In the genomic region with DNA sequence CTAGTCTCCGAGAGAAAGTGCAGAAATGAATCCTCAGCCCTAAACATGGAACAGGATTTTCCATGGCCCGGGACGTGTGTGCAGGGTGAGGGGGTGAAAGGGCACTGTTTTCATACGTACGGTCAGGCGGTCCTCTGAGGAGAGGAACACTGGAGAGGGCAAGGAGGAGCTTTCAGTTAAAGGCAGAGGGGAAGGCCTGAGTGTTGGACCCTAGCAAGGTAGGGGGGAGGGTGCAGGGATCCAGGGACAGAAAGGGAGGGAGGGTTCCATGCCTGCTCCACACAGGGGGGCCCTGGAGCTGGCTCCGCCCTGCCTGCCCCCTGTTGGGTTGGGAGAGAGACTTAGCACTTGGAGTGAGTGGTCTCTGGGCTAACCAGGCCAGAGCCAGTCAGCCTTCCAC, we compare ENCODE assay signal across 11 mouse cellular contexts. TPM values are rescaled to one million over a fixed set of nuclear protein-coding genes. Genes with fewer than 3 reads are reported as not detected.
DNase-seq lines count a peak whose midpoint lies in the region; ATAC-seq and TF ChIP-seq lines count a peak whose summit lies in the region.
"Had no signal": no experiment of that assay in that cellular context is flagged by ENCODE, and none has a peak within 500 bp of the region (broad histone marks: within the 10 kb centered on the region; RNA-seq: fewer than 3 reads in every experiment).

No protein-coding gene starts in this region.

- no peaks in the 10 kb centered on the region for H3K27me3 ChIP-seq in lung, postnatal 0 days (replicated peaks; ENCODE audit: insufficient read depth, low read length)
- H3K27me3 ChIP-seq in forebrain, embryonic 13.5 days, result no peaks in the 10 kb centered on the region
- no peaks in the 10 kb centered on the region for H3K27me3 ChIP-seq in limb, embryonic 10.5 days (ENCODE audit: low read depth, poor library complexity, severe bottlenecking)
- H3K27me3 ChIP-seq in neural tube, embryonic 13.5 days, result no peaks in the 10 kb centered on the region
- H3K27me3 ChIP-seq: megakaryocyte, embryonic 14.5 days had no signal

- TF ChIP-seq EP300 in lung, postnatal 0 days (IDR thresholded peaks at IDR 0.05), result no peak

- H3K4me3 ChIP-seq in lung, postnatal 0 days (ENCODE audit: low read depth, low read length), result no peak overlapping the region
- no peak overlapping the region for H3K4me3 ChIP-seq in forebrain, embryonic 13.5 days
- 0 out of 2 replicates have a peak overlapping the region, but pooled peaks have one; percentile 34 for H3K4me3 ChIP-seq in limb, embryonic 10.5 days
- no peak overlapping the region for H3K4me3 ChIP-seq in neural tube, embryonic 13.5 days
- H3K4me3 ChIP-seq: megakaryocyte, embryonic 14.5 days had no signal

- 67% methylated on average over 7 of the region's 7 CpGs for WGBS in lung, postnatal 0 days
- 83% methylated on average over 7 of the region's 7 CpGs for WGBS in forebrain, embryonic 13.5 days
- 84% methylated on average over 7 of the region's 7 CpGs for WGBS in limb, embryonic 10.5 days
- 87% methylated on average over 7 of the region's 7 CpGs for WGBS in neural tube, embryonic 13.5 days

- H3K4me1 ChIP-seq in lung, postnatal 0 days (ENCODE audit: insufficient read depth, low read depth, low read length), result no peaks in the 10 kb centered on the region
- H3K4me1 ChIP-seq in forebrain, embryonic 13.5 days, result peaks cover 18% of the 10 kb centered on the region
- peaks cover 43% of the 10 kb centered on the region for H3K4me1 ChIP-seq in limb, embryonic 10.5 days
- H3K4me1 ChIP-seq in neural tube, embryonic 13.5 days (replicated peaks), result peaks cover 25% of the 10 kb centered on the region; the same call in 1 of the 2 replicates
- H3K4me1 ChIP-seq: megakaryocyte, embryonic 14.5 days had no signal

- H3K4me2 ChIP-seq in lung, postnatal 0 days (replicated peaks; ENCODE audit: low read depth, low read length), result no peak overlapping the region
- H3K4me2 ChIP-seq in forebrain, embryonic 13.5 days, result no peak overlapping the region
- no peak overlapping the region for H3K4me2 ChIP-seq in neural tube, embryonic 13.5 days

- H3K9me3 ChIP-seq in lung, postnatal 0 days (ENCODE audit: low read length), result no peaks in the 10 kb centered on the region
- no peaks in the 10 kb centered on the region for H3K9me3 ChIP-seq in forebrain, embryonic 13.5 days (replicated peaks)
- H3K9me3 ChIP-seq in limb, embryonic 10.5 days (replicated peaks), result no peaks in the 10 kb centered on the region
- no peaks in the 10 kb centered on the region for H3K9me3 ChIP-seq in neural tube, embryonic 13.5 days

- H3K36me3 ChIP-seq in lung, postnatal 0 days (ENCODE audit: insufficient read depth, low read length), result peaks cover 22% of the 10 kb centered on the region
- peaks cover 80% of the 10 kb centered on the region for H3K36me3 ChIP-seq in forebrain, embryonic 13.5 days (ENCODE audit: poor library complexity, severe bottlenecking)
- peaks cover 85% of the 10 kb centered on the region for H3K36me3 ChIP-seq in limb, embryonic 10.5 days
- H3K36me3 ChIP-seq in neural tube, embryonic 13.5 days, result peaks cover 78% of the 10 kb centered on the region

- peak overlapping the region; percentile 28; the same call in 1 of the 2 replicates for H3K27ac ChIP-seq in lung, postnatal 0 days (ENCODE audit: low read length)
- peak overlapping the region; percentile 63 for H3K27ac ChIP-seq in forebrain, embryonic 13.5 days
- H3K27ac ChIP-seq in limb, embryonic 10.5 days, result peak overlapping the region; percentile 87
- H3K27ac ChIP-seq in neural tube, embryonic 13.5 days (replicated peaks), result peak overlapping the region; percentile 55

- TF ChIP-seq CTCF in lung, postnatal 0 days (IDR thresholded peaks at IDR 0.05), result no peak

- DNase-seq in lung, postnatal 0 days (ENCODE audit: low spot score), result no peak
- DNase-seq in lung, postnatal 14 days, result no peak
- no peak for DNase-seq in limb, embryonic 10.5 days (ENCODE audit: low spot score)
- DNase-seq in gastrocnemius, postnatal 14 days, result no peak
- DNase-seq: cerebellum, adult 11 months; kidney, adult 9 months had no signal

- intact Hi-C loops in gastrocnemius, postnatal 14 days (cut with DNase I; ENCODE audit: low total_unique reads), result no loop called here

- no peak overlapping the region for H3K9ac ChIP-seq in lung, postnatal 0 days (replicated peaks; ENCODE audit: low read depth)
- no peak overlapping the region for H3K9ac ChIP-seq in forebrain, embryonic 13.5 days
- no peak overlapping the region for H3K9ac ChIP-seq in neural tube, embryonic 13.5 days

- ATAC-seq in lung, postnatal 0 days, result no peak
- 0 out of 2 replicates have a peak, but pooled peaks have one; percentile 36 for ATAC-seq in forebrain, embryonic 13.5 days
- ATAC-seq in neural tube, embryonic 13.5 days (ENCODE audit: low read depth), result peak; percentile 41; the same call in 1 of the 2 replicates
- no peak for ATAC-seq in megakaryocyte progenitor cell, adult 5-6 weeks (replicated peaks; ENCODE audit: poor library complexity)
- ATAC-seq: activated CD4-positive, CD25-positive, alpha-beta regulatory T cell, adult 4 months had no signal

RNA-seq across cellular contexts. Expression of gene Axin2, which starts 28.4 kb away (rescaled TPM):
- 10.4 and 11.0 TPM in 2 replicates for polyA plus RNA-seq in lung, postnatal 0 days (2015; fragmentation: Nextera tagmentation; extraction: Ambion mirVana)
- polyA plus RNA-seq in forebrain, embryonic 13.5 days (2015; fragmentation: Nextera tagmentation; extraction: Ambion mirVana), result 9.6 and 11.4 TPM in 2 replicates
- 13.1 and 13.4 TPM in 2 replicates for polyA plus RNA-seq in limb, embryonic 10.5 days (2016; fragmentation: Nextera tagmentation; extraction: Ambion mirVana)
- polyA plus RNA-seq in neural tube, embryonic 13.5 days (2015; fragmentation: Nextera tagmentation; extraction: Ambion mirVana), result 8.8 and 10.6 TPM in 2 replicates
- total RNA-seq in megakaryocyte progenitor cell, adult 5-6 weeks (2015), result 0.49 and 0.71 TPM in 2 replicates
- 0.50 and 1.8 TPM in 2 replicates for total RNA-seq in megakaryocyte progenitor cell, adult 5-6 weeks (2017)
- 1 to 10 TPM; 8.3 to 8.5 TPM for total RNA-seq in gastrocnemius, postnatal 14 days (2021)

Comparison
In these comparisons a context has a peak if more than half of its experiments do, and no peak if none do; other contexts are left out.
1. ATAC-seq: peak in forebrain, embryonic 13.5 days (single experiment) and neural tube, embryonic 13.5 days (single experiment); none in lung, postnatal 0 days (single experiment) and megakaryocyte progenitor cell, adult 5-6 weeks (single experiment).
2. H3K27ac ChIP-seq: peak in every context shown above with its lines; median percentile 87 in limb, embryonic 10.5 days; 63 in forebrain, embryonic 13.5 days; 55 in neural tube, embryonic 13.5 days; 28 in lung, postnatal 0 days.